Mouse (Mus musculus) gastrocnemius, postnatal 10 days (tissue): ENCODE measurements around the gene Cdh15. TPM values are rescaled to one million over a fixed set of nuclear protein-coding genes. Genes with fewer than 3 reads are reported as not detected.

Experiments
- DNase-seq: peaks from one replicate; pipeline ENCODE4 v3.0.0; 2021; ENCODE audit warnings: mixed read lengths
- total RNA-seq, 2 experiments: library from RNA; stranded (reverse); gene quantifications; 2 replicates each; pipeline ENCODE4 v1.2.3; 2021

Cdh15 gene
- total RNA-seq, 2 experiments from 2014 or later = 29.3 to 36.6 TPM

GRCm38 (mm10) chr8:122836696-122837095, 11.1 kb upstream of the Cdh15 start:
- no peak for DNase-seq

GRCm38 (mm10) chr8:122844161-122844560, 3.6 kb upstream of the Cdh15 start:
- no peak for DNase-seq

GRCm38 (mm10) chr8:122845662-122846061, 2.1 kb upstream of the Cdh15 start:
- DNase-seq = no peak

- DNase-seq = no peak
Observed at GRCm38 (mm10) chr8:122849152-122849910, 1.6 kb downstream of the Cdh15 start.

- DNase-seq = peak; percentile 41
Observed at GRCm38 (mm10) chr8:122850641-122851240, 3.0 kb downstream of the Cdh15 start.

GRCm38 (mm10) chr8:122851692-122852545, 4.2 kb downstream of the Cdh15 start:
- DNase-seq = no peak

- DNase-seq = no peak
Observed at GRCm38 (mm10) chr8:122852546-122852905, 4.8 kb downstream of the Cdh15 start.

- DNase-seq = peak; percentile 60
Observed at GRCm38 (mm10) chr8:122853340-122853771, 5.6 kb downstream of the Cdh15 start.

- DNase-seq = no peak
Observed at GRCm38 (mm10) chr8:122854388-122854787, 6.6 kb downstream of the Cdh15 start.

- DNase-seq = no peak
Observed at GRCm38 (mm10) chr8:122855123-122855522, 7.4 kb downstream of the Cdh15 start.

- DNase-seq = no peak
Observed at GRCm38 (mm10) chr8:122856288-122856687, 8.5 kb downstream of the Cdh15 start.

GRCm38 (mm10) chr8:122859843-122860242, 12.1 kb downstream of the Cdh15 start:
- DNase-seq = no peak

- no peak for DNase-seq
Observed at GRCm38 (mm10) chr8:122864719-122865129, 17.0 kb downstream of the Cdh15 start.

GRCm38 (mm10) chr8:122865441-122865840, 17.7 kb downstream of the Cdh15 start:
- no peak for DNase-seq

GRCm38 (mm10) chr8:122866231-122866630, 18.5 kb downstream of the Cdh15 start:
- DNase-seq = no peak

GRCm38 (mm10) chr8:122867982-122868381, 20.2 kb downstream of the Cdh15 start:
- DNase-seq = no peak

- DNase-seq = peak; percentile 49
Observed at GRCm38 (mm10) chr8:122870377-122870863, 22.7 kb downstream of the Cdh15 start.

GRCm38 (mm10) chr8:122871663-122872062, 23.9 kb downstream of the Cdh15 start:
- DNase-seq = no peak

- DNase-seq = no peak
Observed at GRCm38 (mm10) chr8:122873171-122873570, 25.4 kb downstream of the Cdh15 start.

- DNase-seq = no peak
Observed at GRCm38 (mm10) chr8:122875186-122875585, 27.4 kb downstream of the Cdh15 start.

GRCm38 (mm10) chr8:122878231-122878630, 30.5 kb downstream of the Cdh15 start:
- DNase-seq = no peak

- no peak for DNase-seq
Observed at GRCm38 (mm10) chr8:122880302-122880701, 32.5 kb downstream of the Cdh15 start.

GRCm38 (mm10) chr8:122883671-122884070, 35.9 kb downstream of the Cdh15 start:
- DNase-seq = no peak
